Mouse (Mus musculus): ENCODE data around the gene Cdpf1.
A peak's percentile ranks its signal among the peaks of the same experiment; 100 is the strongest.

The Cdpf1 gene

DNA sequence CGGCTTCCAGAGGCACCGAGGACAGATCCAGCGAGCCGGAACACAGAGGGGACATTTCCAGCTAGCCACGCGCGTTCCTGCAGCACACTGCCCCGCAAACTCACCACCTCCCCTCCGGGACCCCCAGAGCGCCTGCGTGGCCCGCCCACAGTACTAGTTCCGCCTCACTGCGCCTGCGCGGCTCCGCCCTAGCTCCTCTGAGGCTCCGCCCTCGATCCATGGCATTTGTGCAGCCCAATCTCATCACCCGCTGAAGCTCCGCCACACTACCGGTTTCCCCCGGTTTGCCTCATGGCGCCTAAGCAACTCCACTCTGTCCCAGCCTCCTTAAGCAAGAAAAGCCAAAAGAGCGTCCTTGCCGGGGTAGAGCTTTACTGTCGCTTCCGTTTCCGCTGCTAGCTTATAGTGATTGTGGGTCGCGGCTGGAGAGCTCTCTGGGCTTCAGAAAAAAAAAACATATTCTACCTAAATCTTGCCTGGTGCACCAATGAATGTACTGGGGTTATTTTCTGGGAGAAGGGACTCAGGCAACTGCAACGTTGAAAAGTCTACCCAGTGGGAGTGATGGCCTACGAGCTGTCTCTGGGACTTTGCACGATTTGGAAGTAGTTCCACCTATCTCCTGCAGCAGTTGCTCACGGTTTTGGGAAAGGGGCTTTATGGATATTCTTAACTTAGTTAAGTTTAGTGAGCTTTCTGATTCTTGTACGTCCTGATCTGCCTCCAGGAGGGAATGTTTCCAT lies at the start of gene Cdpf1:
TSS of gene Cdpf1 (minus strand) at position 163 of the 743 bp plus-strand sequence.
- peak; percentile 98 to 100 for DNase-seq

DNA sequence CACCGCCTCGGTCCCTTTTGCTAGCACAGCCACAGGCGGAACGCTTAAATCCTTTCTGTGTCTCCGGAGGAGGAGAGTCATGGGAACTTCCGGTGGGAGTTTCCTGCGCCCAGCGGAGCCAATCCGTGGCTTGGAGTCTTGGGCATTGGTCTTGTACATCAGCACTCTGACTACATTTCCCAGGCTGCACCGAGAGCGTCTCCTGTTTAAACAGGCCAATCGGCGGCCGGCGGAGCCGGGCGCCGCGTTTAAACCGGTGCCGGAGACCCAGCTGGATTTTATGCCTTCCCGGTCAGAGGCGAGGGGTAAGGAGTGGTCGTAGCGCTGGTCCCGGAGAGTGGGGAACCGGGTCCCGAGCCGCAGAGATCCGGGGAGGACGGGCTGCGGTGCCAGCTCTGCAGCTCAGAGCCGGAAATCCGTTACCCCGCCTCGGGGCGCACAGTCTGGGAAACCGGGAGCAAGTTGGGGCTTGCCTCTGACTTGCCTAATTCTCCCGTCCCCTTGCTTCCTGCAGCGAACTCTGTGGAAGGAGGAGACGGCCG lies 48.1 kb upstream of the Cdpf1 start, which contains the start of gene Gtse1:
TSS of gene Gtse1 (plus strand) at position 256 of the 542 bp plus-strand sequence.
- DNase-seq: peak; percentile 96 to 98

DNA sequence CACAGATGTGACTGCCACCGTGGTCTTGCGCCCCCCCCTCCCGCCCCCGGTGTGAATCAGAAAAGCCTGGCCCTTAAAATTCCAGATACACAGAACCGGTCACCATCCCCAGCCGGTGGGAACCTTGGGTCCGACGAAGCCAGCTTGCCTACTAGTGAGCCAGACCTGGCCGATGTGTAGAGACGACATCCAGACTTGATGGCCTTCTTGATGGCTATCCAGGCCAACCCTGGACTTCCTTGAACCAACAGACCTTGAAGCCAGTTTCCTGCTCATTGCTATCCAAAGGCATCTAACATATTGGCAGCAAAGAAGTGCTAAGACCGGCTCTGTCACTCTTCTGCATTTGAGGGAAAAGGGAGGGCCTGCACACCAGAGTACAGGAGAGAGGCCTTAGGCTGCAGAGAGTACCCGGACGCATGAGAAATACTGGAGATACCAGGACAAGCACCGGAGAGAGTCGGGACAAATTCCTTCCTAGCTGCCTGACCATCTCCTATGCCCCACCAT lies 47.5 kb upstream of the Cdpf1 start:
- peak in 1 of 2 experiments; percentile 40 for DNase-seq

GRCm38 (mm10) chr15:85851656-85852392 lies 40.3 kb upstream of the Cdpf1 start:
- DNase-seq: peak; percentile 61 to 73

GRCm38 (mm10) chr15:85845071-85845470 lies 33.6 kb upstream of the Cdpf1 start:
- DNase-seq: no peak

- DNase-seq: peak; percentile 75 to 80
Measured at GRCm38 (mm10) chr15:85841796-85842360, 30.4 kb upstream of the Cdpf1 start.

- peak in 1 of 2 experiments; percentile 67 for DNase-seq
Measured at GRCm38 (mm10) chr15:85840983-85841382, 29.5 kb upstream of the Cdpf1 start.

- no peak for DNase-seq
Measured at GRCm38 (mm10) chr15:85836887-85837286, 25.4 kb upstream of the Cdpf1 start.

DNA sequence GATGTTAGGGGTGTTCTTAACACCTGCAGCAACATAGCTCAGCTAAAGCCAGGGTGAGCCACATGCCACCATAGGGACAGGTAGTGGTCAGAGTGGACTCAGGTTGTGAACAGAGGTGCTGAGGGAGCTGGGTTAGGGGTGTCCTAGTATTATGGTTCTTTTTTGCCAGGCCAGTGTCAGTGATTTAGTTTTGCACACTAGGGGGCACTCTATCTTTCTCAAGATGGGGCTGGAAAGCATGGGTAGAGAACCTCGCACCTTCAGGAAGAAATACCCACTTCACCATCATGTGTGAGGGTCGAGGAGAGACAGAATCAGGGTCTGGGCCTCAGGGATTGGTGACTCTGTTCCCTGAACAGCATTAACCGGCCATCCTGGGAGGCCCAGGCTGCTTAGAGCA lies 23.8 kb upstream of the Cdpf1 start:
- peak; percentile 17 to 26 for DNase-seq

GRCm38 (mm10) chr15:85832599-85832998 lies 21.1 kb upstream of the Cdpf1 start:
- peak in 1 of 2 experiments; percentile 26 for DNase-seq

- peak; percentile 93 to 95 for DNase-seq
Measured at GRCm38 (mm10) chr15:85831954-85832590, 20.6 kb upstream of the Cdpf1 start, which contains the start of gene Ttc38. TSS of gene Ttc38 (plus strand) at chr15:85832306.

DNA sequence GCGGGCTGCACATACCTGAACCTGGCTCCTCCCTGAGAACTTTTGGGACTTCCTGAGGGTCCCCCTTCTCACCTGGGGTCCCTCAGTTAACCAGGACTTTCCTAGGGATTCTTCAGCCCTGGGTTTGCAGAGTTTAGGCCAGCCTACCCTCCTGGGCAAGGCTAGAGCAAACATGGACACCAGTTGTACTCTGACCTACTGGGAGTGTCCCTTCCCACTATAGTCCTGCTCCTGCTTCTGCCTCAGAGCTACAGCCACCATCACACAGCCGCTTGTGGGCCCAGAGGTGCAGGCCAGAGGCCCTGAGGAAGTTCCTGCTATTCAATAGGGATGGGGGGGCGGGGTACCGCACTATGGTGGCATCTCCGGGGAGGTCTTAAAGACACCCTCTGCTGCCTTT lies 18.0 kb upstream of the Cdpf1 start:
- no peak for DNase-seq

GRCm38 (mm10) chr15:85828071-85828470 lies 16.6 kb upstream of the Cdpf1 start:
- DNase-seq: no peak

DNA sequence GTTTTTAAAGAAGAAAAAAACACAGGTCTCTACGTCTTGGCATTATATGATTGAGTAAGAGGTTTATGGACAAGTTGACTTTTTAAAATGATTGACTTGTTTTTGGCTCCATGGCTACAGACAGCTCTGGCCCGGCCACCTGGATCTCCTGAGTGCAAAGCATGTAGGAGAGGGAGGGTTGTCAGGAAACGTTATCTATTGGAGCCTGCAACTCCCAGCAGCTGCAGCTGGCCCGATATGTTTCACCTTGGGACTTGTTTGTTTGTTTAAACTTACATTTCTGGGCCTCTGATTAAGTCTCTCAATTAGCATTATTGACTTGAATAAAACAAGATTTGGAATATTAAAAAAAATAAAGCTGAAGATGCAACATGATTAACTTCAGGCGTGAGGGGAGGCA lies 15.2 kb upstream of the Cdpf1 start:
- no peak for DNase-seq

DNA sequence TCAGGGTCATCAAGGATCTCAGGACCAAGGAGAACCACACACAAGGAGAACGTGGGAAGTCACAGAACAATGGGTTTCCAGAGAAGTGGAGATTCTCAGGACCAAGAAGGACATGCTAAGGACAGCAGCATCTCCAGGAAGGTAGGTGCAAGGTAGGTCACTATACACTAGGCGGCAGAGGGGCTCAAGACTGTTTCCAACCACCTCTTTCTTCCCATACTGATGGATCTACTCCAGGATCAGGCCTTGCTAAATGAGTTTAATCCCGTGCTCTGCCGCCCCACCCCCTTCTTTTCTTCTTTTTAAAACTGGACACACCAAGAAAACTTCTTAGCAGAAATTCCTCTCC lies 10.5 kb upstream of the Cdpf1 start:
- no peak for DNase-seq

DNA sequence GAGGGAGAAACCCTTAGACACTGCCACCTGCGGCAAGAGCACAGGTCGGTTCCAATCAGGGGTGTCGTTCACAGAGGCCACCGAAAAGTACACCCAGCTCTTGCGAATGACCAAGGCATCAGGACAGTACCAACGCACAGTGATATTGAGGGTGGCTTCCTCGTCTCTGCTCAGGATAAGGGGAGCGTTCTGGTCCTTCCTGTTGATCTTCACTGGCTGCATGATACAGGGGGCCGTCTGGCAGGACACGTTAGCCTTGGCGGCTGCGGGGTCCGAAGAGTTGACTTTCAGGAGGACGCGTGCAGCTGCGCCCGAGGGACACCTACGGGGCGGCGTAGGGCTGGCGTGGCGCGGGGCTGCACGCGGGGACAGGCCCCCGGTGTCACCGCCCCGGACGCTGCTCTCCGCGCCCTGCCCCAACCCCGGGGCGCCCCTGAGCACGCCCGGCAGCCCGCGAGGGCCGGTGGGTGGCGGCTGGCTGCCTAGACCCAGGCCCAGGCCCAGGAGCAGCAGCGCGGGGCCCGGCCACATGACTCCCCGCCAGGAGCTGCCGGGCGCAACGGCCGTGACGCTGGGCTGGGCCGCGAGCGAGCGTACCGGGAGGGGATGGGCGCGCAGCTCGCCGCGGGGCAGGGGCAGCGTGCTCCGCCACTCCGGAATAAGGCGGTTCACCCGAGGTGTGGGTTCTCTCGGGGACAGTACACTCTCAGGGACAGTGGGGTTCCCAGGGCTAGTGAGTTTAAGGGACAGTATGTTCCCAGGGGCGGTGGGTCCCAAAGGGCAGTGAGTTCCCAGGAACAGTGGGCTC lies 9.9 kb upstream of the Cdpf1 start, which contains the start of gene Pkdrej:
TSS of gene Pkdrej (minus strand) at position 532 of the 808 bp plus-strand sequence.
- DNase-seq: peak in 1 of 2 experiments; percentile 64

DNA sequence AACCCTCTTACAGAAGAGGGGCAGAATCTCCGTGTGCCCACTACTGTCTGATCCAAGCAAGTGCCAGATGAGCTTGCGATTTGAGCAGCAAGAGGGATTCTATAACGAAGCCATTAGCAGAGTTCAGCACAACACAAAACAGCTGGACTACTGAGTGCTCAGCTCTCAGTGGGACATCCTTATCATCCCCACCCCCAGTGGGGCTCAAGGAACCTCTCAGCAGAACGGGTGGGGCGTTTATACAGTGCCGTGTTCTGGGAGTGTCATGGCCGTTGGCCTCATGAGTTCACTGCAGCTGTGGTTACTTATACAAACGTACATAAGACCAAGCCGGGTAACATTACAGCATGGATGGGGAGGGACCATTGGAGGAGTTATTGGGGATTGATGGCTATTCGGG lies 1.9 kb upstream of the Cdpf1 start:
- no peak for DNase-seq

DNA sequence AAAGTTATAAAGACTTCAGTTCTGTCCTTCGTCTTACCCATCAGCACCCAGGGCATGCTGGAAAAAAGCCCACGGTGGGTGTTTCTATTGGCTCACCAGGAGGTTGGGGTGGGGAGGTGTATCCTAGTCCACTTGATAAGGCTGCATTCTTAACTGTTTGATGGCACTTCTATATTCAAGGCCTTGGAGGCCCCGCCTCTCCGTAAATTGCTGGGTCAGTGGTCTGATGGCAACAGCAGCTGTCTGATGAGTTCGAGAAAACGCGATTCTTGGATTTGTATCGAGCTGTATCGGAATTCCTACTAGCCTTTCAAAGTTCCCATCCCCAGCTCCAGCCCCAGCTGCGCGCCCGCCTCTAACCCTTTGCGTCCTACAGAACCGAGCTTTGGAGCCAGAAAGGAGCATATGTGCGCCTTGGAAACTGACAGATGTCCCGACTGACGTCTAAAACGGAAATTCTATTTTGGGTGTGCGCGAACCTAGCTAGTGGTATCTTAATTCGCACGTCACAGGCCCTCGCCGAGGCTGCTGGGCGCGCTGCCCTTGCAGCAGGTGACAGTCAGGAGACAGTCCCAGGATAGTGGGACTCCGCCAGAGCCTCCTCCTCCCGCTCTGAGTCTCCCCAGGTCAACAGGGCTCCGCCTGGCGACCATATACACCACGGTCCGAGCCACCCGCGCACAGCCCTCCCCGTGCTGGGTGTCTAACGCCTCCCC lies 533 bp downstream of the Cdpf1 start:
- peak; percentile 50 to 79 for DNase-seq

DNA sequence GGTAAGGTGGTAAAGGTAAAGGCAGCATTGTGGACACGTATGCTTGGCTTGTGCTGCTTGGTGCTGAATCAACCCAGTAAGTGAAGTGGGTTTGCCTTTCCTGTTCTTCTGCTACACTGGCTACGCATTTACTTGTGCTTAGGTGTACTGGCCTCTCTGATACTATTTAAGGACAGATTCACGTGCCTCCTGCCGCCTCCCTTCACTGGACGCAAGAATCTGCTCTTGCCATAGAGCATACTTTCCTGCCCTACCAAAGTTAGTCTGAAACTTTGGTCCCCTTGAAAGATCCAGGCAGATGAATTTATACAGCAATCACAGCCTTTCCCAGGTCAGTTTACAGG lies 1.1 kb downstream of the Cdpf1 start:
- no peak for DNase-seq

GRCm38 (mm10) chr15:85809091-85809490 lies 2.4 kb downstream of the Cdpf1 start:
- peak in 1 of 2 experiments; percentile 15 for DNase-seq

- DNase-seq: peak; percentile 25 to 51
Measured at GRCm38 (mm10) chr15:85808434-85808833, 3.1 kb downstream of the Cdpf1 start.

All from kidney, postnatal 36 days (tissue).